Mouse (Mus musculus) gonadal fat pad, adult 2 months (tissue): ENCODE data around the gene Gm21860. TPM values are rescaled to one million over a fixed set of nuclear protein-coding genes. Genes with fewer than 3 reads are reported as not detected.
"Not testable (repeated sequence)": the region's sequence is repeated elsewhere in the genome, so short reads cannot be mapped to it uniquely, and the experiment has no call there.

Experiments used
- DNase-seq: peaks from one replicate; pipeline ENCODE4 v3.0.0-alpha.2; 2012; ENCODE audit warnings: low read depth
- polyA plus RNA-seq: library from polyadenylated mRNA; depleted of rRNA; stranded (reverse); fragments of >200 nt; gene quantifications from 2 replicates; pipeline ENCODE4 v1.2.3, GENCODE M21; 2012

Gene Gm21860
- polyA plus RNA-seq, 1 experiment = not detected

- DNase-seq = peak; percentile 30
Measured at GRCm38 (mm10) chrY:90732101-90732542, 22.5 kb downstream of the Gm21860 start.

GRCm38 (mm10) chrY:90731593-90731955, 23.0 kb downstream of the Gm21860 start:
- DNase-seq = not testable (repeated sequence)

- not testable (repeated sequence) for DNase-seq
Measured at GRCm38 (mm10) chrY:90730908-90731592, 23.6 kb downstream of the Gm21860 start.

- not testable (repeated sequence) for DNase-seq
Measured at GRCm38 (mm10) chrY:90729816-90730303, 24.8 kb downstream of the Gm21860 start.

DNA sequence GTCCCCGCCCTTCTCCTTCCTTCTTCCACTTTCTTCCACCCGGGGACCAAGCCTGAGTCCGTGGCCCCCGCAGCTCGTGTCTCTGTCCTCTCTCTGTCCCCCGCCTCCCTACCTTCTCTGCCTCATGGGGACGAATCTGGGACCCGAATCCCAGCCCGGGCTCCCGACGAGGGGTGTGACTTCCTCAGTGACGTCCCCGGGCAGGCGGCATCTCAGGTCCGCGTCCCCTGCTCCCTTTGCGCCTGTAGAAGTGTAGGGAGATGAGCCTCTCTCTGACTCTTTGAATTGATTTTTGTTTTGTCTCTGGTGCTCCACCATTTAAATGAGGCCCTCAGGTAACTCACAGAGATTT, 25.7 kb downstream of the Gm21860 start:
- not testable (repeated sequence) for DNase-seq

DNA sequence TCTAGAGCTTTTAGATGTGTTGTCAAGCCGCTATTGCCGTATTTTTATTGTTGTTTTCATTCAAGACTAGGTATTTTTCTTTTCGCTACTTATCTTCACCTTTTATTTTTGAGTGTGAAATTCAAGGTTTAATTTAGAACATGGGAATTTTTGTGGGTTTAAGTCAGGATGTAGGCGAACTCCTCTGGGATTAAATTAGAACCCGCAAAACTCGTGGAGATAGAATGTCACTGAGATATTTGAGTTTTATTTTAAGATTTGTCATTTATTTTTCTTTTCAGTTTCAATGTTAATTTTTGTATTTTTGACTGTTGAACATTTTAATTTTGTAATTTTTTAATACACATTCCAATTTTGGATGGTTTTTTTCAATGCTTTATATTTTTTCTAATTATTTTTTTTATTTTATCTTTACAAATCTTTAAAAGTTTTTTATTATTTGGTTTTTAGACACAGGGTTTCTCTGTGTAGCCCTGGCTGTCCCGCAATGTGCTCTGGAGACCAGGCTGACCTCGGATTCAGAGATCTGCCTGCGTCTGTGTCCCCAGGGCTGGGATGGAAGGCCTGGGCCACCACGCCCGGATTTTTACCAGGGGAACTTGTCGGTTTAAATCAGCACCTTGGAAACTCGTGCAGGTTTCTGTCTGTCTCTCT, 26.2 kb downstream of the Gm21860 start:
- DNase-seq = not testable (repeated sequence)

GRCm38 (mm10) chrY:90727121-90727908, 27.3 kb downstream of the Gm21860 start:
- DNase-seq = not testable (repeated sequence)

- DNase-seq = not testable (repeated sequence)
Measured at GRCm38 (mm10) chrY:90725701-90726451, 28.7 kb downstream of the Gm21860 start.

- DNase-seq = not testable (repeated sequence)
Measured at GRCm38 (mm10) chrY:90725166-90725565, 29.5 kb downstream of the Gm21860 start.

DNA sequence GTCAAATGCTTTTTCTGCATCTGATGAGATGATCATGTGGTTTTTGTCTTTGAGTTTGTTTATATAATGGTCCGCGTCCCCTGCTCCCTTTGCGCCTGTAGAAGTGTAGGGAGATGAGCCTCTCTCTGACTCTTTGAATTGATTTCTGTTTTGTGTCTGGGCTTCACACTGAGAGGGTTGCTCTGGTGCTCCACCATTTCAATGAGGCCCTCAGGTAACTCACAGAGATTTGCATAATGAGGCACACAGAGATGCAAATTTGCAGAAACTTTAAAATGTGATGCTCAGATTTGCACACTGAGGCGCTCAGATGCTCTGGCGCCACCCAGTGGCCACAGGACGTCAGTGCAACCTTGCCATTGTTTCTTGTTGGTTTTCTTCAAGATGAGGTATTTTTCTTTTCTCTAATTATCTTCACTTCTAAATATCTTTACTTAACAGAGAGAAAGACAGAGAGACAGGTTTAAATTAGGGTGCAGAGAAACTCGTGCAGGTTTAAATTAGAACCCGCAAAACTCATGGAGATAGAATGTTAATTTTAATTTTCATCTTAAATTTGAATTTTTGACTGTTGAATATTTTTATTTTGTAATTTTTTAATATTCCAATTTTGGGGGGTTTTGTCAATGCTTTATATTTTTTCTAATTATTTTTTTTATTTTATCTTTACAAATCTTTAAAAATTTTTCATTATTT, 30.5 kb downstream of the Gm21860 start:
- not testable (repeated sequence) for DNase-seq

DNA sequence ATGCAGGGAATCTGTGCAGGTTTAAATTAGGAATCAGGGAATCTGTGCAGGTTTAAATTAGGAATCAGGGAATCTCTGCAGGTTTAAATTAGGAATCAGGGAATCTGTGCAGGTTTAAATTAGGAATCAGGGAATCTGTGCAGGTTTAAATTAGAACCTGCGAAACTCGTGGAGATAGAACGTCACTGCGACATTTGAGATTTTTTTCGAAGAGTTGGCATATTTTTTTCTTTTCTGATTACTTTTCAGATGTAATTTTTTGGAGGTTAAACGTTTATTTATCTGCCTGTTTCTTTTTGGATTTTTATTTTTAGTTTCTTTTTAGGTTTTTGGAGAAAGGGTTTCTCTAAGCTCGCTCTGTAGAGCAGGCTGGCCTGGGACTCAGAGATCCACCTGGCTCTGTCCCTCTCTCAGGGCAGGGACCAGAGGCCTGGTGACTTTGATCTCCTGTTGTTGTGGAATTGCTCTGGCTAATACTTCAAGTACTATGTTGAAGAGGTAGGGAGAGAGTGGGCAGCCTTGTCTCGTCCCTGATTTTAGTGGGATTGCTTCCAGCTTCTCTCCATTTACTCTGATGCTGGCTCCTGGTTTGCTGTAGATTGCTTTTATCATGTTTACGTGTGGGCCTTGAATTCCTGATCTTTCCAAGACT, 31.2 kb downstream of the Gm21860 start:
- DNase-seq = not testable (repeated sequence)

DNA sequence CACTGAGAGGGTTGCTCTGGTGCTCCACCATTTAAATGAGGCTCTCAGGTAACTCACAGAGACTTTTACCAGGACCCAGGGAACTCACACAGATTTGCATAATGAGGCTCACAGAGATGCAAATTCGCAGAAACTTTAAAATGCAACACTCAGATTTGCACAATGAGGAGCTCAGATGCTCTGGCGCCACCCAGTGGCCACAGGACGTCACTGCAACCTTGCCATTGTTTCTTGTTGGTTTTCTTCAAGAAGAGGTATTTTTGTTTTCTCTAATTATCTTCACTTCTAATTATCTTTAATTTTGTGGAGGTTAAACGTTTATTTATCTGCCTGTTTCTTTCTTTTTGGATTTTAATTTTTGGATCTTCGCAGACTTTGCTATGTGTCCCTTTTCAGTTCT, 34.1 kb downstream of the Gm21860 start:
- DNase-seq = not testable (repeated sequence)

- DNase-seq = not testable (repeated sequence)
Measured at GRCm38 (mm10) chrY:90719403-90720232, 35.0 kb downstream of the Gm21860 start.

- not testable (repeated sequence) for DNase-seq
Measured at GRCm38 (mm10) chrY:90718583-90719402, 35.8 kb downstream of the Gm21860 start.

DNA sequence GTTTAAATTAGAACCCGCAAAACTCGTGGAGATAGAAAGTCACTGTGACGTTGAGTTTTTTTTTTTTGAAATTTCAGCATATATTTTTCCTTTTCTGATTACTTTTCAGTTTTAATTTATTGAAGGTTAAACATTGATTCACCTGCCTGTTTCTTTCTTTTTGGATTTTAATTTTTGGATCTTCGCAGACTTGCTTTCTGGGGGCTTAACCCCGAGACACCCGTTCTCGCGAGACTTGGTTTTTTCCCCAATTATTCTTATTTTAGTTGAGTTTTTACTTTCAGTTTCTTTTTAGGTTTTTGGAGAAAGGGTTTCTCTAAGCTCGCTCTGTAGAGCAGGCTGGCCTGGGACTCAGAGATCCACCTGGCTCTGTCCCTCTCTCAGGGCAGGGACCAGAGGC, 36.6 kb downstream of the Gm21860 start:
- not testable (repeated sequence) for DNase-seq

- DNase-seq = not testable (repeated sequence)
Measured at GRCm38 (mm10) chrY:90717496-90717895, 37.1 kb downstream of the Gm21860 start.
